Mouse (Mus musculus) stomach, postnatal 0 days (tissue): Measurements from ENCODE around the gene Tnni2. TPM values are rescaled to one million over a fixed set of nuclear protein-coding genes. Genes with fewer than 3 reads are reported as not detected.
A peak's percentile ranks its signal among the peaks of the same experiment; 100 is the strongest.

Experiments used
- ATAC-seq: fragments of 200-750 bp; cut with Nextera tagmentation; 2 replicates; pipeline ENCODE4 v1.8.0; 2017; ENCODE audit not compliant: low FRiP score, low TSS enrichment
- DNase-seq: peaks from one replicate; pipeline ENCODE4 v3.0.0-alpha.2; 2016; ENCODE audit warnings: low spot score
- H3K27ac ChIP-seq: fragments of 300-500 bp; sonication (generic); replicated peaks from 2 replicates; pipeline ENCODE4 v1.5.1; 2014; ENCODE audit warnings: mild to moderate bottlenecking, control low read depth
- H3K27me3 ChIP-seq: fragments of 300-500 bp; sonication (generic); 2 replicates; pipeline ENCODE4 v1.6.1; 2014; ENCODE audit warnings: low read length; ENCODE audit not compliant: control insufficient read depth, insufficient read depth
- H3K36me3 ChIP-seq: fragments of 300-500 bp; sonication (generic); 2 replicates; pipeline ENCODE4 v1.6.1; 2014; ENCODE audit warnings: low read length, mixed read lengths; ENCODE audit not compliant: control insufficient read depth, insufficient read depth
- H3K4me1 ChIP-seq: fragments of 300-500 bp; sonication (generic); replicated peaks from 2 replicates; pipeline ENCODE4 v1.6.1; 2014; ENCODE audit warnings: antibody characterized with exemption; ENCODE audit not compliant: control insufficient read depth, insufficient read depth
- H3K4me2 ChIP-seq: fragments of 300-500 bp; sonication (generic); replicated peaks from 2 replicates; pipeline ENCODE4 v1.6.1; 2014; ENCODE audit warnings: low read depth, mild to moderate bottlenecking, control low read depth, moderate library complexity
- H3K4me3 ChIP-seq: fragments of 300-500 bp; sonication (generic); 2 replicates; pipeline ENCODE4 v1.5.1; 2014; ENCODE audit warnings: low read depth, low read length, control low read depth
- H3K9ac ChIP-seq: fragments of 300-500 bp; sonication (generic); 2 replicates; pipeline ENCODE4 v1.6.1; 2014; ENCODE audit warnings: mild to moderate bottlenecking, low read length, control low read depth, mixed read lengths
- H3K9me3 ChIP-seq: fragments of 300-500 bp; sonication (generic); 2 replicates; pipeline ENCODE4 v1.6.1; 2016; ENCODE audit warnings: low read length; ENCODE audit not compliant: control insufficient read depth
- CTCF ChIP-seq: IDR thresholded peaks from 2 replicates; pipeline ENCODE4 v1.5.1; 2016; ENCODE audit warnings: antibody characterized with exemption, low read depth, mild to moderate bottlenecking, moderate library complexity
- EP300 ChIP-seq: optimal IDR thresholded peaks from 2 replicates; pipeline ENCODE3; 2016; ENCODE audit warnings: antibody characterized with exemption
- WGBS: fragments of 180-500 bp; shearing (Covaris S2); extraction: QIAGEN DNeasy Blood & Tissue Kit; methylation state at CpG from one replicate; pipeline ENCODE4 v1.1.7; 2014; 5-methylcytosine and 5-hydroxymethylcytosine counted together
- polyA plus RNA-seq: library from polyadenylated mRNA; unstranded; fragments of >200 nt; fragmentation: Nextera tagmentation; extraction: Ambion mirVana; gene quantifications from 2 replicates; pipeline ENCODE4 v1.2.1, GENCODE M21; 2015

Tnni2 gene
- polyA plus RNA-seq, 1 experiment from 2014 or later, result 19.1 TPM

GRCm38 (mm10) chr7:142431106-142431505 is 10.5 kb upstream of the Tnni2 start:
- Histone ChIP-seq H3K27ac (no peak overlapping the region), H3K36me3 (no peaks in the 10 kb centered on the region), H3K4me3 (no peak overlapping the region), H3K4me1 (peaks cover 16% of the 10 kb centered on the region), H3K9ac (no peak overlapping the region), H3K4me2 (no peak overlapping the region), H3K9me3 (no peaks in the 10 kb centered on the region), H3K27me3 (no peaks in the 10 kb centered on the region)
- DNase-seq (no peak), ATAC-seq (no peak)
- WGBS, result 79% methylated on average over 14 of the region's 14 CpGs
- TF ChIP-seq CTCF (no peak), EP300 (no peak)

DNA sequence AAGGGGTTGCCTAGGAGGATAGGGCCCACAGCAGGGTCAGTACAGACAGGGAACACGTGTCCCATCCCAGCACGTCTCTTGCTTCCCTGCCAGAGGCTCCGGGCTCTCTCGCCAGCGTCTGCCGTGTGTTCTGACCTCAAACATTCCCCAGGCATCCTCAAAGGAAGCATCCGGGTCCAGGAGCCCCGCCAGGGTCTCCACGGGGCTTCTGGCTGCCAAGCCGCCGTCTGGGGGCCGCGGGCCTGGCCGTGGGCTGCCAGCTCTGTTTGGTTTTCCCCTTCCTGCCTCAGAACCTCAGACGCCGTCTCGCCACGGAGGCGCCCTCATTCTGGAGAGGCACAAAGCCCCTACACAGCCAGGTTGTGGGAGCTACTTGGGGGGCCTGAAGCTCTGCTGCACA is 8.0 kb upstream of the Tnni2 start:
- no peaks in the 10 kb centered on the region for H3K36me3 ChIP-seq
- no peaks in the 10 kb centered on the region for H3K27me3 ChIP-seq
- H3K4me1 ChIP-seq, result peaks cover 16% of the 10 kb centered on the region
- H3K4me3 ChIP-seq, result no peak overlapping the region
- TF ChIP-seq EP300, result no peak
- no peak for TF ChIP-seq CTCF
- DNase-seq (no peak), ATAC-seq (no peak)
- WGBS, result 25% methylated on average over 19 of the region's 19 CpGs
- H3K9ac ChIP-seq, result peak overlapping the region; percentile 54
- H3K4me2 ChIP-seq, result no peak overlapping the region; the same call in 1 of the 2 replicates
- H3K9me3 ChIP-seq, result no peaks in the 10 kb centered on the region
- H3K27ac ChIP-seq, result peak overlapping the region; percentile 90

DNA sequence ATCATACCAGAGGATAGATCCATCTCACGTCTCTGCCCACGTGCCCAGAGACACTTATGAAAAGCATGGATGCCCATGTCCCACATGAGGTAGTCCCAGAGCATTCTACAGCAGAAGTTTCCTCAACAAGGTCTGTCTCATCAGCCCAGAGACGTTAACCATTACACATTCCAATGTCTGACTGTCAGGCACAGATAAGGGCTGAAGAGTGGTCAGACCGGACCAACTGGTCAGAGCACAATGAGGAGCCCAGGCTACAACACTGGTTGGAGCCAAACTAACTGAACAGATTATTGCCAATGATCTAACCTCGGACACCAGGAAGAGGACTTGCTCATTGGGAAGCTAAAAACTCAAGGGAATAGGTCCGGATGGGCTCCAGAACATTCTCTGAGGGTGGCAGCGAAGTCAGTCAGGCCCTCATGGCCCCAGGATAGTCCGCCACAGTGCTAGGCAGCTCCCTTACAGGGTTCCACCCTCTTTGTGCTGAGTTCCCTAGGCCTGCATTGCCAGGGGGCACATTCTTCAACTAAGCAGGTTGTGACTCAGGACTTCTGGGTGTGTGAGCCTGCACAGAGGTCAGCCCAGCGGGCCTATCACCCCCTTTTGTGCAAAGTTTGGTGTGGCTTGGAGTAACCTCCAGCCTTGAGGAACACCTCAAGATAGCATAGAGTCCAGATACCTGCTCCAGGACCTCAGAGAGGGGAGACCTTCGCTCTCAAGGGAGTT is 7.3 kb upstream of the Tnni2 start, which contains the start of gene Syt8:
Gene Syt8 (plus strand): TSS at position 714 of the 729 bp plus-strand sequence.
- Histone ChIP-seq H3K9ac (peak within 1 kb of the TSS; percentile 54), H3K36me3 (no peaks in the 10 kb centered on the region), H3K27ac (peak within 1 kb of the TSS; percentile 90), H3K9me3 (no peaks in the 10 kb centered on the region), H3K4me3 (peak within 1 kb of the TSS; percentile 4; the same call in 1 of the 2 replicates), H3K4me2 (peak within 1 kb of the TSS; percentile 31), H3K4me1 (peaks cover 16% of the 10 kb centered on the region), H3K27me3 (no peaks in the 10 kb centered on the region)
- no peak for TF ChIP-seq CTCF
- TF ChIP-seq EP300, result no peak
- DNase-seq, result peak; percentile 84
- 62% methylated on average over 10 of the region's 10 CpGs for WGBS
- peak; percentile 87 for ATAC-seq

GRCm38 (mm10) chr7:142435524-142435923 is 6.1 kb upstream of the Tnni2 start:
- Histone ChIP-seq H3K9ac (peak overlapping the region; percentile 48), H3K27me3 (no peaks in the 10 kb centered on the region), H3K4me2 (peak overlapping the region; percentile 31), H3K9me3 (no peaks in the 10 kb centered on the region), H3K4me3 (peak overlapping the region; percentile 4; the same call in 1 of the 2 replicates), H3K36me3 (no peaks in the 10 kb centered on the region), H3K27ac (peak overlapping the region; percentile 90), H3K4me1 (peaks cover 11% of the 10 kb centered on the region)
- DNase-seq, result peak; percentile 77
- 23% methylated on average over 4 of the region's 4 CpGs for WGBS
- TF ChIP-seq CTCF (peak; percentile 92), EP300 (no peak)
- ATAC-seq, result peak; percentile 15; the same call in 1 of the 2 replicates

- peak; percentile 72 for ATAC-seq
- Histone ChIP-seq H3K27ac (peak overlapping the region; percentile 90), H3K27me3 (no peaks in the 10 kb centered on the region), H3K9me3 (no peaks in the 10 kb centered on the region), H3K4me1 (peaks cover 10% of the 10 kb centered on the region), H3K4me3 (no peak overlapping the region), H3K4me2 (peak overlapping the region; percentile 31; the same call in 1 of the 2 replicates), H3K9ac (peak overlapping the region; percentile 5; the same call in 1 of the 2 replicates), H3K36me3 (no peaks in the 10 kb centered on the region)
- 61% methylated on average over 5 of the region's 5 CpGs for WGBS
- DNase-seq, result peak; percentile 90
- TF ChIP-seq EP300, result peak; percentile 86
- peak; percentile 79 for TF ChIP-seq CTCF
Observed at GRCm38 (mm10) chr7:142437324-142437723, 4.3 kb upstream of the Tnni2 start.

DNA sequence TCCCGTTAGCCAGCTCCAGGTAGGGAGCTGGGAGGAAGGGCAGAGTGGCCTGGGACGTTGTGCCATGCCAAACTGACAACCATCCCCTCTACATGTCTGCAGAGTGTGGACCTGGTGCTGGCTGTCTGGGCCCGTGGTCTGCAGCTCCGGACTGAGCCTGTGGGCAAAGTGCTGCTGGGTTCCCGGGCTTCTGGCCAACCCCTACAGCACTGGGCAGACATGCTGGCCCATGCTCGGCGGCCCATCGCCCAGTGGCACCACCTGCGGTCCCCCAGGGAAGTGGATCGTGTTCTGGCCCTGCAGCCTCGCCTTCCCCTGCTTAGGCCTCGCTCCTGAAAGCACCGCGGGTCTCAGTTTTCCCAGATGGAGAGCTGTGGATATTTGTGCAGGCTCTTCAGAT is 1.6 kb upstream of the Tnni2 start:
- no peaks in the 10 kb centered on the region for H3K27me3 ChIP-seq
- no peak overlapping the region for H3K4me3 ChIP-seq
- peaks cover 5% of the 10 kb centered on the region; the same call in 1 of the 2 replicates for H3K4me1 ChIP-seq
- TF ChIP-seq EP300, result no peak
- no peak for TF ChIP-seq CTCF
- peak overlapping the region; percentile 52; the same call in 1 of the 2 replicates for H3K9ac ChIP-seq
- H3K27ac ChIP-seq, result peak overlapping the region; percentile 88
- no peaks in the 10 kb centered on the region for H3K9me3 ChIP-seq
- ATAC-seq, result no peak
- no peaks in the 10 kb centered on the region for H3K36me3 ChIP-seq
- WGBS, result 59% methylated on average over 14 of the region's 14 CpGs
- no peak for DNase-seq
- H3K4me2 ChIP-seq, result no peak overlapping the region
